Mouse (Mus musculus) testis, adult 2 months (tissue): Measurements from ENCODE around the gene Slc25a24. TPM values are rescaled to one million over a fixed set of nuclear protein-coding genes. Genes with fewer than 3 reads are reported as not detected.

Experiments
- H3K27ac ChIP-seq: fragments of 200-500 bp; 2 replicates; pipeline ENCODE4 v1.5.1; 2012; ENCODE audit warnings: low read depth, low read length; ENCODE audit not compliant: control insufficient read depth, insufficient read depth
- H3K27me3 ChIP-seq: fragments of 200-500 bp; 2 replicates; pipeline ENCODE4 v1.6.1; 2012; ENCODE audit warnings: mild to moderate bottlenecking, low read length, moderate library complexity; ENCODE audit not compliant: control insufficient read depth, insufficient read depth
- H3K36me3 ChIP-seq: fragments of 200-500 bp; 2 replicates; pipeline ENCODE4 v1.6.1; 2012; ENCODE audit warnings: mild to moderate bottlenecking, low read length; ENCODE audit not compliant: control insufficient read depth, insufficient read depth
- H3K4me1 ChIP-seq: fragments of 200-500 bp; 2 replicates; pipeline ENCODE4 v1.6.1; 2012; ENCODE audit warnings: low read length; ENCODE audit not compliant: control insufficient read depth, insufficient read depth
- H3K4me3 ChIP-seq: fragments of 200-500 bp; 2 replicates; pipeline ENCODE4 v1.5.1; 2012; ENCODE audit warnings: low read depth, mild to moderate bottlenecking, low read length, moderate library complexity, mixed read lengths; ENCODE audit not compliant: control insufficient read depth
- CTCF ChIP-seq: fragments of 200-500 bp; IDR thresholded peaks from 2 replicates; pipeline ENCODE4 v1.5.1; 2012; ENCODE audit warnings: low read depth, mild to moderate bottlenecking, inconsistent platforms, low read length, moderate library complexity; ENCODE audit not compliant: control insufficient read depth, insufficient read depth, insufficient replicate concordance
- POLR2A ChIP-seq: fragments of 200-500 bp; IDR thresholded peaks from 2 replicates; pipeline ENCODE4 v1.6.1; 2012; ENCODE audit warnings: low read depth, mild to moderate bottlenecking, inconsistent platforms, low read length, moderate library complexity; ENCODE audit not compliant: control insufficient read depth
- polyA plus RNA-seq: library from polyadenylated mRNA; depleted of rRNA; stranded (reverse); fragments of >200 nt; gene quantifications from 2 replicates; pipeline ENCODE4 v1.2.3, GENCODE M21; 2012

Slc25a24 gene
- polyA plus RNA-seq, 1 experiment, result 3.2 TPM

DNA sequence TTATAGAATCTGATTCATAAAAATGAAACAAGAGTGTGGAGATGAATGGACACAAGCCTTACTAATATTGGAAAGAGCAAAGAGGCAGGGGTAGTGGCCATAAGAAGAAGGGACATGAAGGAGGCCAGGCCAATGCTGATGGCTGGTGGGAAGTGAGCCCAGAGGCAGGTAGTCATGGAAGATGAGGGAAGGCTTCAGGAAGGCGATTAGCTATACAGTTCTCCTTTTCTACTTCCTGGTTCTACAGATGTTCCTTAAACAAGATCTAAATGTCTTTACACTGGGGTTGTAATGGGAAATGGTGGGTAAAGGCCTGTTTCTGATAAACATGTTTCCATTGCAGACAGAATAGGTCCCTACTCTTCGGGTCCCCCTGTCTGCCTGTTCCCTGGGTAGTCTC, 46.2 kb downstream of the Slc25a24 start:
- no peak overlapping the region for H3K27ac ChIP-seq
- no peaks in the 10 kb centered on the region for H3K27me3 ChIP-seq
- H3K4me3 ChIP-seq, result no peak overlapping the region
- H3K36me3 ChIP-seq, result no peaks in the 10 kb centered on the region; the same call in 1 of the 2 replicates
- TF ChIP-seq POLR2A (no peak), CTCF (no peak)
- no peaks in the 10 kb centered on the region for H3K4me1 ChIP-seq

DNA sequence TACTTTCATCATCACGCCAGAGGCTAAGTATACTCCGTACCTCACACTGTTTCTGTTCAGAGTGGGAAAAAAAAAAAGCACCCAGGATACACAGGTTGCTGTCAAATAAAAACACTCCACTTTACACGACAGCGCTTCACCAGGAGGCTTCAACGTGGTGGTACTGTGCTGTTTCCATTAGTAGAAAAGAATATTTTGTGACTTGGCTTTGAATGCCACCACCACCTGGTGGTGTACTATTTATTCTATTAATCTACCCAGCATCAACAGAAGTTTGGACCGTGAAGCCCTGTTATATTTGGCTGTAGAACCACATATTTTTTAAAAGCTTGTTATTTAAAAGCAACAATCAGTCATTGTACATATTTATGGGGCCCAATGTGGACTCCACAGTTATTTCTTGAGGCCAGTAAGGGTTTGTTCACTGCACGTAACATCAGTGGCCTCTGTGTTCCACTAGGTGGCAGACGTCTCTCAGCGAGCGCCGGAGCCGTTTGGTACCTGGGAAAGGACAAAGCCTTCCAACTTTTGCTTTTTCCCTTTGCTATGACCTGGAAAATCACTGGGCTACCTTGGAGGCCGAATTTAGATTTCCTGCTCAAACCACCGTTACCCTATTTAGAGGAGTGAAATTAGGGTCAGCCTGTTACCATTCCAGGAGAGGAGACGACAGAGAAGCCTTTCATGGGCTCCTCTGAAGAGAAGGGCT, 48.3 kb downstream of the Slc25a24 start:
- Histone ChIP-seq H3K4me3 (no peak overlapping the region), H3K27ac (no peak overlapping the region), H3K36me3 (no peaks in the 10 kb centered on the region; the same call in 1 of the 2 replicates), H3K27me3 (no peaks in the 10 kb centered on the region), H3K4me1 (no peaks in the 10 kb centered on the region)
- TF ChIP-seq CTCF (peak; percentile 57; the same call in 1 of the 2 replicates), POLR2A (no peak)

DNA sequence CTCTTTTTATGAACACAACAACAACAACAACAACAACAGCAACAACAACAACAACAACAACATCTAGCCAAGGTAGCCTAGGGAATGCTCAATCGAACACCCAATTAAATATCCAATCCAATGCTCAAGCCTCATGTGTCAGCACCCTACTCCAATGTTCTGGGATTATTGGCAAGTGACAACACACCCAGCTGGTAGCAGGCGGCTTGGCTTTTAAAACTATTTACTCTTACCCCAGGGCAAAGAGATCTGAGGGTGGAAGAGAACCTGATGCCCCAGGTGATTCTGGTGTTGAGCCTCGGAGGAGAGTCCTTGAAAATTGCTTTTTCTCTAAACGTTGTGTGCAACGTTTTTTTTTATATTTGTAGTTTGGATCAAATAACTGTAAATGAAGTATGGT, 51.4 kb downstream of the Slc25a24 start:
- Histone ChIP-seq H3K27ac (no peak overlapping the region), H3K4me3 (no peak overlapping the region), H3K4me1 (no peaks in the 10 kb centered on the region), H3K36me3 (no peaks in the 10 kb centered on the region), H3K27me3 (no peaks in the 10 kb centered on the region)
- no peak for TF ChIP-seq CTCF
- TF ChIP-seq POLR2A, result no peak

DNA sequence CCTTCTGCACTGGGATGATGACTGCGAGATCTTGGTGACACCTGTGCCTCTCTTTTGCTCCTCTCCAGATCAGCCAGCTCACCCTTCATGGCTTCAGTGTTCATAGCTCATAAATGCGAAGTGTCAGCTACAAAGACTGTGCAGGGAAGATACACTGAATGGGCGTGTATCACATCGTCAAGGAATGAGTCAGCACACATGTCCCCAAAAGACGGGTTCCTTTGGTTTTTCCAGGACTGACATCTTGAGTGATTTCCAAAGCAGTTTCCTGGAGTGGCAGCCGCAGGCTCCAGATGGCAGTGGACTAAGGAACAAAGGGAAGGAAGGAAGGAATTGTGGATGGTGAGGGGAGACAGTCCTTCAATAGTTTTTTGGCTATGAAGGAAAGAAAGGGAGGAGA, 55.8 kb downstream of the Slc25a24 start:
- Histone ChIP-seq H3K4me3 (no peak overlapping the region), H3K27ac (no peak overlapping the region), H3K4me1 (no peaks in the 10 kb centered on the region), H3K27me3 (no peaks in the 10 kb centered on the region), H3K36me3 (no peaks in the 10 kb centered on the region)
- TF ChIP-seq POLR2A (no peak), CTCF (no peak)

DNA sequence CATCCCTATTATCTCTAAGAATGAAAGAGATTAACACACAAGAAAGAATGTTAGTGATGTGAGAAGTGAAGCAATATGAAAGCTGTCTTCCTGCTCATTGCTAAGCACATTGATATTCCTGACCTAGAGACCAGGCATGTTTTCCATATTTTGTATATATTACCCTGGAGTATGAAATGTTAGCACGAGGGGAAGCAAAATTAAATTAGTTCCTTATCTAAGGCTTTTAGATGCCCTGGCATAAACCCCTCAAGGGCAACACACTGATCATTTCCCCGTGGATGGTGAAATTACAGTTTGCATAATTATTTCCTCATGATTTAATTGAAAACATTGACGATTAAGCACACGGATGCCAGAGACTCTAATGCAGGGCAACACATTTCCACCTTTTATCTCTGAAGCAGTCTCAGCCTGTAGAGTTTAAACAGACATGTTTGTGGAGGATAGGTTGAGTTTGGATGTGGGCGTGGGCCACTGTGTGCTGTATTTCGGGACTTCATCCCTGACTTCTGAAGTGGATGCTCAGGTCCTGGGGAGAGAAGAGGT, 56.7 kb downstream of the Slc25a24 start:
- no peaks in the 10 kb centered on the region for H3K27me3 ChIP-seq
- H3K4me3 ChIP-seq, result no peak overlapping the region
- H3K4me1 ChIP-seq, result no peaks in the 10 kb centered on the region
- no peak overlapping the region for H3K27ac ChIP-seq
- no peak for TF ChIP-seq POLR2A
- no peak for TF ChIP-seq CTCF
- H3K36me3 ChIP-seq, result no peaks in the 10 kb centered on the region

DNA sequence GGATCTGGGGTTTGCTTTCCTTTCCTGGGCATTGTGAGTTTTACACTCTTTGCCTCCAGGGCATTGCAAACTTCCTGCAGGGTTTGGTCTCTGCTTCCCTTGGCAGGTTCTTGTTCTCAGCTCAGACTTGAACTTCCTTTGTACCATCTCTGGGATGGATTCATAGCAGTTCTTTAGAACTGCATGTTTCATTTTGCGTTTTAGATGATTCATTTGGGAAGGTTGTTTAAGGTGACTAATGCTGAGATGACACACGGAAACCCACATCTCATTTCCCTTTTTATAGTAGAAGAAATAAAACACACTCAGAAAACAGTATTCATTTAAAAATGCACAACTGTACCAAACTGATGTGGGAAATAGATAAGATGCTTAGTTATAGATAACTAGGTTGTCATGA, 73.2 kb downstream of the Slc25a24 start:
- H3K36me3 ChIP-seq, result no peaks in the 10 kb centered on the region
- H3K27me3 ChIP-seq, result no peaks in the 10 kb centered on the region
- TF ChIP-seq CTCF, result no peak
- TF ChIP-seq POLR2A, result no peak
- no peak overlapping the region for H3K4me3 ChIP-seq
- H3K4me1 ChIP-seq, result no peaks in the 10 kb centered on the region
- no peak overlapping the region for H3K27ac ChIP-seq

DNA sequence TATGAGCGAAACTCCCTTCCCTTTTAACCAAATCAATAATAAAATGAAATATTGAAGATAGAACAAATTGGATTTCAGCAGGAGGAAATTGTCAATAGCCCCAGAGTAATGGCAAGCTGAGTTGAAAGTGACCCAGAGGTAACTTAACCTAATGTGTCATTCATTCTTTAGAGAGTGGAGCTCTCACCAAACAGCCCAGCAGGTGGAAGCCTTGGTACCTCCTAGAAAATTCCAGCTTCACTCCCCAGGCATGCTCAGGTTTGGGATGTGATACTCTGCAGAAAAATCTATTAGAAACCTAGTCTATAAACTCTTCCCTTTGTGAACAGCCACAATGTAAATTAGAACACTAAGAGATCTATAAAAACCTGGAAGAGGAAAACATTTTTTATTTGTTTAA, 76.3 kb downstream of the Slc25a24 start:
- Histone ChIP-seq H3K4me1 (no peaks in the 10 kb centered on the region), H3K27ac (no peak overlapping the region), H3K36me3 (no peaks in the 10 kb centered on the region), H3K4me3 (no peak overlapping the region), H3K27me3 (no peaks in the 10 kb centered on the region)
- no peak for TF ChIP-seq POLR2A
- no peak for TF ChIP-seq CTCF
